Mouse (Mus musculus): Measurements from ENCODE around the gene Dlg2. TPM values are rescaled to one million over a fixed set of nuclear protein-coding genes. Genes with fewer than 3 reads are reported as not detected.

Dlg2 gene
- polyA plus RNA-seq, 1 experiment from 2014 or later, result 14.2 TPM

DNA sequence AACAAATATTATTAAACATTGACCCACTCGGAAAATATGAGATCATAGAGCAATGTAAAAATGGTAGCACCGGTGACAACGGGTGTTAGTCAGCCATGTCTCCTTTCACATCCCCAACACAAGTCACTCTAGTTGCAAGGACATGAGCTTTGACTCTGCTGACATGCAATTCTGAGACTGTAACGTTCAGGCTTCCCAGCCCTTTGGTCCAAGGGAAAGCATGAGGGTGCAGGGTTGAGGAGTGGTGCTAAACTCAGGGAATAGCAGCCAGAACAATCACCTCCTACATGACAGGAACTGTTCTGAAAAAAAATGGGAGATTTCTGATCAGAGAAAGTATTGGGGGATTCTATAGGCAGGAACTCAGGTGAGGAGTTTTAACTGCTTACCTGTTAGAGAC, 1781.7 kb downstream of the Dlg2 start:
- WGBS, result 72% methylated on average over 4 of the region's 4 CpGs
- ATAC-seq (ENCODE audit: insufficient number of reproducible peaks, low FRiP score), result no peak
- H3K9me3 ChIP-seq (replicated peaks), result no peaks in the 10 kb centered on the region
- peaks cover 16% of the 10 kb centered on the region for H3K4me1 ChIP-seq (replicated peaks)
- H3K27me3 ChIP-seq (replicated peaks), result no peaks in the 10 kb centered on the region
- no peak overlapping the region for H3K4me2 ChIP-seq
- H3K36me3 ChIP-seq, result no peaks in the 10 kb centered on the region
- H3K9ac ChIP-seq, result no peak overlapping the region
- H3K4me3 ChIP-seq, result no peak overlapping the region
- no peak overlapping the region for H3K27ac ChIP-seq (ENCODE audit: poor library complexity, severe bottlenecking)

- Histone ChIP-seq H3K9ac (no peak overlapping the region), H3K4me2 (no peak overlapping the region), H3K9me3 (replicated peaks) (no peaks in the 10 kb centered on the region), H3K27me3 (replicated peaks) (no peaks in the 10 kb centered on the region), H3K4me1 (replicated peaks) (peaks cover 16% of the 10 kb centered on the region), H3K4me3 (no peak overlapping the region), H3K36me3 (no peaks in the 10 kb centered on the region), H3K27ac (ENCODE audit: poor library complexity, severe bottlenecking) (no peak overlapping the region)
- ATAC-seq (ENCODE audit: insufficient number of reproducible peaks, low FRiP score), result no peak
- 70% methylated on average over 3 of the region's 3 CpGs for WGBS
Measured at GRCm38 (mm10) chr7:92258701-92259100, 1782.2 kb downstream of the Dlg2 start.

DNA sequence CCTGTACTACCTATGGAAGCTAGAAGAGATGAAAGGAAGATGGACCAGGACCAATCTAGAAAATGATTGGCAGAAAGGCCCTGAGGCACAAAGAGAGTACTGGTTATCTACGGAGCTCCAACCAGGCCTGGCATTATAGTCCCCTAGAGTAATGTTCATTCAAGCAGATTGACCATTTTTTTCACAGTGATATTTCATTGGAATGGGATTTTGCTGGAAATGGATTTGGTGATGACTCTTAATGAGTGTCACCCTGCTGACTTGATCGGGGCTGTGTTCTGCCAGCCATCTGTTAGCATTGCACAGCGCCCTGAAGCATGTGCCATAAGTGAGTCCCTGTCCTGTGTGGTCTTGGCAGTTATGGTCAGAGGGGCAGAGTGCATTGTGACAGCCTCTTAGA, 1787.9 kb downstream of the Dlg2 start:
- WGBS, result 79% methylated on average over 3 of the region's 3 CpGs
- no peaks in the 10 kb centered on the region for H3K9me3 ChIP-seq (replicated peaks)

GRCm38 (mm10) chr7:92264964-92265363, 1788.5 kb downstream of the Dlg2 start:
- no peak overlapping the region for H3K4me3 ChIP-seq

More for the DNA sequence above, 1787.9 kb downstream of the Dlg2 start:
- Histone ChIP-seq H3K4me3 (no peak overlapping the region), H3K27ac (ENCODE audit: poor library complexity, severe bottlenecking) (no peak overlapping the region), H3K4me2 (no peak overlapping the region), H3K4me1 (replicated peaks) (no peaks in the 10 kb centered on the region), H3K9ac (no peak overlapping the region), H3K36me3 (no peaks in the 10 kb centered on the region), H3K27me3 (replicated peaks) (no peaks in the 10 kb centered on the region)
- no peak for ATAC-seq (ENCODE audit: insufficient number of reproducible peaks, low FRiP score)

DNA sequence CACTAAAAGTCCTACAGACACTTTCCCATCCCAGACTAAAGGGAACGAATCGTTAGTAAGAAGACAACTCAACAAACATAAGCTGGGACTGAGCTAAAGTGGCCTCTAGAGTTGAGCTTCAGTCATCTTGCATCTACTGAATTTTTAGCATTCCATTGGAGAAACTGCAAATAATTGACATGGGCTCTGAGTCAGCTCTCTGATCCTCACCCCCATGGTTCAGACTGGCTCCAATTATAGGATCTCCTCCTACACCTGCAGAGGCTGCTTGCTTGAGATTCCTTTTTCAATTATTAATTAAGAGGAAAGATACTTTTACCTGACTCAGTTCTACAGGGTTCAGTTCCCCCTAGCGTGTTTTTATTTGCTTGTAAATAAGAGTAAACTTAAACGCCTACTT, 1798.9 kb downstream of the Dlg2 start:
- H3K27me3 ChIP-seq (replicated peaks), result no peaks in the 10 kb centered on the region
- no peak overlapping the region for H3K4me2 ChIP-seq
- H3K4me3 ChIP-seq, result no peak overlapping the region
- no peaks in the 10 kb centered on the region for H3K36me3 ChIP-seq
- peaks cover 4% of the 10 kb centered on the region for H3K4me1 ChIP-seq (replicated peaks)
- no peak overlapping the region for H3K27ac ChIP-seq (ENCODE audit: poor library complexity, severe bottlenecking)
- no peaks in the 10 kb centered on the region for H3K9me3 ChIP-seq (replicated peaks)
- ATAC-seq (ENCODE audit: insufficient number of reproducible peaks, low FRiP score), result no peak
- 76% methylated on average over 4 of the region's 4 CpGs for WGBS
- H3K9ac ChIP-seq, result no peak overlapping the region

More at GRCm38 (mm10) chr7:92264964-92265363, 1788.5 kb downstream of the Dlg2 start:
- H3K9ac ChIP-seq, result no peak overlapping the region
- no peaks in the 10 kb centered on the region for H3K9me3 ChIP-seq (replicated peaks)
- no peaks in the 10 kb centered on the region for H3K4me1 ChIP-seq (replicated peaks)
- no peaks in the 10 kb centered on the region for H3K27me3 ChIP-seq (replicated peaks)
- no peaks in the 10 kb centered on the region for H3K36me3 ChIP-seq
- no peak for ATAC-seq (ENCODE audit: insufficient number of reproducible peaks, low FRiP score)
- no peak overlapping the region for H3K27ac ChIP-seq (ENCODE audit: poor library complexity, severe bottlenecking)
- no peak overlapping the region for H3K4me2 ChIP-seq

GRCm38 (mm10) chr7:92277629-92278028, 1801.2 kb downstream of the Dlg2 start:
- ATAC-seq (ENCODE audit: insufficient number of reproducible peaks, low FRiP score), result no peak
- no peak overlapping the region for H3K4me3 ChIP-seq
- peaks cover 13% of the 10 kb centered on the region for H3K4me1 ChIP-seq (replicated peaks)
- WGBS, result 71% methylated on average over 4 of the region's 4 CpGs
- no peaks in the 10 kb centered on the region for H3K36me3 ChIP-seq
- no peak overlapping the region for H3K27ac ChIP-seq (ENCODE audit: poor library complexity, severe bottlenecking)
- no peaks in the 10 kb centered on the region for H3K9me3 ChIP-seq (replicated peaks)
- H3K4me2 ChIP-seq, result no peak overlapping the region
- no peaks in the 10 kb centered on the region for H3K27me3 ChIP-seq (replicated peaks)
- no peak overlapping the region for H3K9ac ChIP-seq

GRCm38 (mm10) chr7:92280925-92281324, 1804.5 kb downstream of the Dlg2 start:
- Histone ChIP-seq H3K9me3 (replicated peaks) (no peaks in the 10 kb centered on the region), H3K4me3 (no peak overlapping the region), H3K9ac (no peak overlapping the region; the same call in 1 of the 2 replicates), H3K27me3 (replicated peaks) (no peaks in the 10 kb centered on the region), H3K27ac (ENCODE audit: poor library complexity, severe bottlenecking) (no peak overlapping the region), H3K4me2 (no peak overlapping the region), H3K4me1 (replicated peaks) (peaks cover 13% of the 10 kb centered on the region), H3K36me3 (no peaks in the 10 kb centered on the region)
- ATAC-seq (ENCODE audit: insufficient number of reproducible peaks, low FRiP score), result no peak
- 31% methylated on average over 7 of the region's 7 CpGs for WGBS

GRCm38 (mm10) chr7:92287058-92287457, 1810.6 kb downstream of the Dlg2 start:
- Histone ChIP-seq H3K27ac (ENCODE audit: poor library complexity, severe bottlenecking) (no peak overlapping the region), H3K9ac (no peak overlapping the region), H3K27me3 (replicated peaks) (no peaks in the 10 kb centered on the region), H3K36me3 (no peaks in the 10 kb centered on the region), H3K4me2 (no peak overlapping the region), H3K4me1 (replicated peaks) (no peaks in the 10 kb centered on the region), H3K9me3 (replicated peaks) (no peaks in the 10 kb centered on the region), H3K4me3 (no peak overlapping the region)
- ATAC-seq (ENCODE audit: insufficient number of reproducible peaks, low FRiP score), result no peak
- WGBS, result 47% methylated on average over 1 of the region's 1 CpGs

DNA sequence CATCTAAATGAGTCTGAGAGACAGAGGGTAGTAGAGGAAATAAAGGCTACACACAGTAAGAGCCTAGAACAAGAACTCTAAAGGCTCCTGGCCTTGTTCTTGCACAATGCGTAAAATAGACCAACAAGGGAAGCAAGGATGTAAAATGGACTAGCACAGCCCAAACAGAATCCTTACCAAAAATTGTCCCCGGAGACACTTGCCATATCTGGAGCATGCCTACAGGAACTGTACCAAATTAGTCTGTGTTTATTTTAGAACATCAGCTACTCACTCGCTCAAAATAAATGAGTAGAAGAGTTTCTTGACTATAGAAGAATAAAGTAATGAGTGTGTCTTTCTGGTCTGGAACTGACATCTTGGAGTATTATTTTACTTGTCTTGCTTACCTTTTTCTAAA, 1812.3 kb downstream of the Dlg2 start:
- 85% methylated on average over 3 of the region's 3 CpGs for WGBS
- H3K9me3 ChIP-seq (replicated peaks), result no peaks in the 10 kb centered on the region
- no peak overlapping the region for H3K4me3 ChIP-seq
- no peak overlapping the region for H3K4me2 ChIP-seq
- H3K36me3 ChIP-seq, result no peaks in the 10 kb centered on the region
- H3K27me3 ChIP-seq (replicated peaks), result no peaks in the 10 kb centered on the region
- no peaks in the 10 kb centered on the region for H3K4me1 ChIP-seq (replicated peaks)
- no peak for ATAC-seq (ENCODE audit: insufficient number of reproducible peaks, low FRiP score)
- no peak overlapping the region for H3K9ac ChIP-seq
- H3K27ac ChIP-seq (ENCODE audit: poor library complexity, severe bottlenecking), result no peak overlapping the region

GRCm38 (mm10) chr7:92292918-92293518, 1816.5 kb downstream of the Dlg2 start:
- Histone ChIP-seq H3K27ac (ENCODE audit: poor library complexity, severe bottlenecking) (no peak overlapping the region), H3K4me2 (no peak overlapping the region), H3K4me3 (no peak overlapping the region), H3K9ac (no peak overlapping the region), H3K27me3 (replicated peaks) (no peaks in the 10 kb centered on the region), H3K9me3 (replicated peaks) (no peaks in the 10 kb centered on the region), H3K4me1 (replicated peaks) (no peaks in the 10 kb centered on the region), H3K36me3 (no peaks in the 10 kb centered on the region)
- ATAC-seq (ENCODE audit: insufficient number of reproducible peaks, low FRiP score), result no peak
- 82% methylated on average over 8 of the region's 8 CpGs for WGBS

DNA sequence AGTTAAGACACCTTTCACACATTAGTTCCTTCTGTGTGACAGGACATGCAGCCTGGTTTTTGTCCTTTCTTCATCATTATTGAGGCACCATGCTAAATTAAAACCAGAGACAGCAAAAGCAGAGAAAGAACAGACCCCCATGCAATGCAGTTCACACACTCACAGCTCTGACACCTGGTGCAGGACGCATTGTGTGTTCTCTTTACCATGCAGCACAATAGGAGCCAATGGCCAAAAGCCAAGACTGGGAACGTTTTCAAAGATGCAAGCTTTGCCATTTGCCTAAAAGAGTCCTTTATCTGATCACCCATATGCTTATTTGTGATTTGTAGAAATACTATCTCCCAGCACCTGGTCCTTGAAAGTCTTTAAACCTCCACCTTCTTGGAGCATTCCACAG, 1824.6 kb downstream of the Dlg2 start:
- Histone ChIP-seq H3K9me3 (replicated peaks) (no peaks in the 10 kb centered on the region), H3K27me3 (replicated peaks) (no peaks in the 10 kb centered on the region), H3K36me3 (no peaks in the 10 kb centered on the region), H3K4me1 (replicated peaks) (no peaks in the 10 kb centered on the region), H3K27ac (ENCODE audit: poor library complexity, severe bottlenecking) (no peak overlapping the region), H3K9ac (no peak overlapping the region), H3K4me2 (no peak overlapping the region), H3K4me3 (no peak overlapping the region)
- WGBS, result 39% methylated on average over 2 of the region's 2 CpGs
- no peak for ATAC-seq (ENCODE audit: insufficient number of reproducible peaks, low FRiP score)

DNA sequence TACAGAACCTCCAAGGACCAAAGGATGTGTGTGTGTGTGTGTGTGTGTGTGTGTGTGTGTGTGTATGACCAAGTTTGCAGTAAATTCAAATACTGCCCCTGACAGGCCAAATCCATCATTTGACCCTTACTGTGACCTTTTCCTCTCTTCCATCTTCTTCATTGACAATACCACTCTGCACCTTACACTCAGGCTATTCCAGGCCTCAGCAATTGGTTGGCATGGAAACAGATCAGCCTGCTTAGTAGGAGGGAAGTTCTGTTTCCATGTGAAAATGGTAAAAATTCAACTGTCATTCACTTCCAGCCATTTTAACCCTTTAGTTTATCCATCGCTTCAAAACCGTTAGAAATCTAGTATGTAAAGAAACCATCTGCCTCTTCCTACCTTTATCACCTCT, 1831.2 kb downstream of the Dlg2 start:
- H3K27ac ChIP-seq (ENCODE audit: poor library complexity, severe bottlenecking), result no peak overlapping the region
- 88% methylated on average over 2 of the region's 2 CpGs for WGBS
- H3K4me1 ChIP-seq (replicated peaks), result no peaks in the 10 kb centered on the region
- no peaks in the 10 kb centered on the region for H3K36me3 ChIP-seq
- no peak overlapping the region for H3K4me2 ChIP-seq
- no peaks in the 10 kb centered on the region for H3K27me3 ChIP-seq (replicated peaks)
- no peak for ATAC-seq (ENCODE audit: insufficient number of reproducible peaks, low FRiP score)
- H3K9ac ChIP-seq, result no peak overlapping the region
- H3K9me3 ChIP-seq (replicated peaks), result no peaks in the 10 kb centered on the region
- H3K4me3 ChIP-seq, result no peak overlapping the region
